Mouse (Mus musculus): Measurements from ENCODE around the gene Wipf3. TPM values are rescaled to one million over a fixed set of nuclear protein-coding genes. Genes with fewer than 3 reads are reported as not detected.

Gene Wipf3
- polyA plus RNA-seq, 1 experiment from 2014 or later, result 4.4 TPM

DNA sequence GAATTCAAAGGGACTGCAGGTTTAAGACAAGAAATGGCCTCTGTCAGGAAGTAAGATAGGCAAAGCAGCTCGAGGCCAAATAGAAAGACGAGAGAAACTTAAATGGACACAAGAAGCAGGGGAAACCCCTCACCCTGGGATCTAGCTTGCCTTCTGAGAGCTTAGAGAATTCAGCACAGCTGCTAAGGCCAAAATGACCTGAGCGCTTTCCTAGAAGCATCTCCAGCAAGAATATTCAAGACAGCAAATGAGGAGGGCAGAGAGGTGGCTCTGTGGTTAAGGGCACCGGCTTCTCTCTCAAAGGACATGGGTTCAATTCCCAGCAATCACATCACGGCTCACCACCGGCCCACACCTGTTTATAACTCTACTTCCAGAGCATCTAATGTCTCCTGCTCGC is 107.7 kb downstream of the Wipf3 start:
- H3K4me1 ChIP-seq, result peaks cover 31% of the 10 kb centered on the region
- no peak overlapping the region for H3K4me2 ChIP-seq
- H3K27ac ChIP-seq (replicated peaks), result no peak overlapping the region
- no peaks in the 10 kb centered on the region for H3K36me3 ChIP-seq
- no peak overlapping the region for H3K9ac ChIP-seq
- 74% methylated on average over 7 of the region's 7 CpGs for WGBS
- no peaks in the 10 kb centered on the region for H3K9me3 ChIP-seq
- no peaks in the 10 kb centered on the region for H3K27me3 ChIP-seq (replicated peaks)
- ATAC-seq (ENCODE audit: extremely low read depth, insufficient number of reproducible peaks, low FRiP score, low TSS enrichment), result no peak
- H3K4me3 ChIP-seq, result no peak overlapping the region

DNA sequence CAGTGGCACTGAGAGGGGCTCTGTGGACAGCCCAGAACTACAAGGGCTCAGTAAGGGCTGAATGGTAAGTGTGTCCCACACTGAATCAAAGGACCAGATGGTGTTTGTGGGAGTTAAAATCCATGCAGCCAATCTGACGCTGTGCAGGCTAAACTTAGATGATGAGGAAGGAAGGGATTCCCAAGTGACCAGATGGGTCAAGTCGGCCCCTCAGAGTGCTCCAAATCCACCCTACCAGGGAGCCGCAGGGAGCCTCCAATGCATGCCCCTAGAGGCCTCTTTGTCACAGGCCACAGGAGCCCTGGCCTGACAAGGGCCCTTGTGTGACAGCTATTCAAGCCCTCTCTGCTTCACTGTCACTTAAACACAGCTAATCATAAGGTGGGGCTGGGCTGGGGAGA is 109.4 kb downstream of the Wipf3 start:
- Histone ChIP-seq H3K9me3 (no peaks in the 10 kb centered on the region; the same call in 1 of the 2 replicates), H3K27me3 (replicated peaks) (no peaks in the 10 kb centered on the region)
- no peak for ATAC-seq (ENCODE audit: extremely low read depth, insufficient number of reproducible peaks, low FRiP score, low TSS enrichment)

GRCm38 (mm10) chr6:54539396-54539795 is 110.0 kb downstream of the Wipf3 start:
- WGBS, result 86% methylated on average over 7 of the region's 7 CpGs
- no peak overlapping the region for H3K4me3 ChIP-seq
- H3K9me3 ChIP-seq, result no peaks in the 10 kb centered on the region; the same call in 1 of the 2 replicates
- H3K27ac ChIP-seq (replicated peaks), result no peak overlapping the region
- no peak overlapping the region for H3K9ac ChIP-seq
- H3K36me3 ChIP-seq, result peaks cover 8% of the 10 kb centered on the region; the same call in 1 of the 2 replicates
- H3K27me3 ChIP-seq (replicated peaks), result no peaks in the 10 kb centered on the region
- peaks cover 35% of the 10 kb centered on the region for H3K4me1 ChIP-seq
- ATAC-seq (ENCODE audit: extremely low read depth, insufficient number of reproducible peaks, low FRiP score, low TSS enrichment), result no peak
- no peak overlapping the region for H3K4me2 ChIP-seq

More for the DNA sequence above, 109.4 kb downstream of the Wipf3 start:
- H3K36me3 ChIP-seq, result peaks cover 6% of the 10 kb centered on the region; the same call in 1 of the 2 replicates
- H3K27ac ChIP-seq (replicated peaks), result no peak overlapping the region
- 0 out of 2 replicates have a peak overlapping the region, but pooled peaks have one; percentile 51 for H3K9ac ChIP-seq
- H3K4me1 ChIP-seq, result peaks cover 35% of the 10 kb centered on the region
- H3K4me3 ChIP-seq, result no peak overlapping the region
- H3K4me2 ChIP-seq, result no peak overlapping the region
- WGBS, result 26% methylated on average over 3 of the region's 3 CpGs

DNA sequence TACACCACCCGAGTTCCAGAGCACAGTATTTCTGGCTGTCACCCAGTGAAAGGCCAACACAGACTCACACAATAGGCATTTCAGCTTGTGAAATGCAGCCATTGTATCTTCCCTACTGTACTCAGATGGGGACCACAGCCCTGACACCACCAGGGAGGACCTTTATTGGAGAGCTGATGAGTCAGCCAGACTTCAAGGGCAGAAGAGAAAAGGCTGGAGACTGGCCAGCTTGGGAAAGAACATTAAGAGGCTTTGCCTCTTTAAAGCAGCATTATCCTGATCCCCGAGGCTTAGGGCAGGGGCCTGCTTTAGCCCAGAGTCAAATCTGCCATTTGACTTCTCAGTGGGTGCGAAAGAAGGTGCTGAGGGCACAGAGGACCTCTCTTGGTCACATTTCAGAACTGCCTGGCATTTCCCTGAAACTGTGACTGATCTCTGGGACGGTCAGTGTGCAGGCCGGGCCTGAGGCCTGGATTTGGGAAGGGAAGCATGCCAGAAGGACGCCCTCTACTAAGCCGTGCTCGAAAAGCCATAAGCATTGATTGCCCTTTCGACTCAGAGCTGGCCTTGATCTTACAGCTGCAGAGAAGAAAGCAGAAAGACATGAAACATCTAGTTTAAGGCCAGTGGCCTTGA is 111.0 kb downstream of the Wipf3 start:
- Histone ChIP-seq H3K4me1 (peaks cover 35% of the 10 kb centered on the region), H3K4me3 (no peak overlapping the region), H3K4me2 (no peak overlapping the region), H3K9me3 (no peaks in the 10 kb centered on the region; the same call in 1 of the 2 replicates), H3K9ac (0 out of 2 replicates have a peak overlapping the region, but pooled peaks have one; percentile 33), H3K27ac (replicated peaks) (peak overlapping the region; percentile 78), H3K36me3 (peaks cover 8% of the 10 kb centered on the region; the same call in 1 of the 2 replicates), H3K27me3 (replicated peaks) (no peaks in the 10 kb centered on the region)
- ATAC-seq (ENCODE audit: extremely low read depth, insufficient number of reproducible peaks, low FRiP score, low TSS enrichment), result no peak
- WGBS, result 55% methylated on average over 9 of the region's 9 CpGs

GRCm38 (mm10) chr6:54542836-54543235 is 113.4 kb downstream of the Wipf3 start:
- WGBS, result 81% methylated on average over 7 of the region's 7 CpGs
- peaks cover 30% of the 10 kb centered on the region for H3K4me1 ChIP-seq
- no peak overlapping the region; the same call in 1 of the 2 replicates for H3K27ac ChIP-seq (replicated peaks)
- no peak overlapping the region for H3K4me3 ChIP-seq
- no peak for ATAC-seq (ENCODE audit: extremely low read depth, insufficient number of reproducible peaks, low FRiP score, low TSS enrichment)
- H3K9me3 ChIP-seq, result no peaks in the 10 kb centered on the region; the same call in 1 of the 2 replicates
- peaks cover 8% of the 10 kb centered on the region; the same call in 1 of the 2 replicates for H3K36me3 ChIP-seq
- no peak overlapping the region for H3K9ac ChIP-seq
- H3K4me2 ChIP-seq, result no peak overlapping the region
- no peaks in the 10 kb centered on the region for H3K27me3 ChIP-seq (replicated peaks)

GRCm38 (mm10) chr6:54543646-54544045 is 114.2 kb downstream of the Wipf3 start:
- no peak overlapping the region for H3K9ac ChIP-seq
- no peaks in the 10 kb centered on the region for H3K27me3 ChIP-seq (replicated peaks)
- peaks cover 36% of the 10 kb centered on the region for H3K4me1 ChIP-seq
- WGBS, result 67% methylated on average over 2 of the region's 2 CpGs
- H3K4me2 ChIP-seq, result no peak overlapping the region
- no peaks in the 10 kb centered on the region; the same call in 1 of the 2 replicates for H3K9me3 ChIP-seq
- ATAC-seq (ENCODE audit: extremely low read depth, insufficient number of reproducible peaks, low FRiP score, low TSS enrichment), result no peak
- H3K36me3 ChIP-seq, result peaks cover 8% of the 10 kb centered on the region; the same call in 1 of the 2 replicates
- H3K27ac ChIP-seq (replicated peaks), result no peak overlapping the region
- H3K4me3 ChIP-seq, result no peak overlapping the region

- Histone ChIP-seq H3K4me3 (no peak overlapping the region), H3K27ac (replicated peaks) (no peak overlapping the region), H3K9ac (no peak overlapping the region), H3K36me3 (peaks cover 5% of the 10 kb centered on the region; the same call in 1 of the 2 replicates), H3K9me3 (no peaks in the 10 kb centered on the region; the same call in 1 of the 2 replicates), H3K4me2 (peak overlapping the region; percentile 4; the same call in 1 of the 2 replicates), H3K27me3 (replicated peaks) (no peaks in the 10 kb centered on the region; the same call in 1 of the 2 replicates), H3K4me1 (peaks cover 37% of the 10 kb centered on the region)
- ATAC-seq (ENCODE audit: extremely low read depth, insufficient number of reproducible peaks, low FRiP score, low TSS enrichment), result no peak
- 54% methylated on average over 13 of the region's 13 CpGs for WGBS
Measured at GRCm38 (mm10) chr6:54548314-54549019, 119.1 kb downstream of the Wipf3 start.

- WGBS, result 57% methylated on average over 4 of the region's 4 CpGs
Measured at GRCm38 (mm10) chr6:54549311-54549710, 119.9 kb downstream of the Wipf3 start.

GRCm38 (mm10) chr6:54550801-54551323 is 121.5 kb downstream of the Wipf3 start:
- ATAC-seq (ENCODE audit: extremely low read depth, insufficient number of reproducible peaks, low FRiP score, low TSS enrichment), result no peak; the same call in 1 of the 2 replicates
- no peaks in the 10 kb centered on the region; the same call in 1 of the 2 replicates for H3K27me3 ChIP-seq (replicated peaks)
- WGBS, result 41% methylated on average over 7 of the region's 7 CpGs
- no peaks in the 10 kb centered on the region for H3K36me3 ChIP-seq
- no peak overlapping the region for H3K9ac ChIP-seq
- H3K4me1 ChIP-seq, result peaks cover 59% of the 10 kb centered on the region
- H3K27ac ChIP-seq (replicated peaks), result no peak overlapping the region
- no peak overlapping the region for H3K4me2 ChIP-seq
- no peak overlapping the region for H3K4me3 ChIP-seq
- no peaks in the 10 kb centered on the region for H3K9me3 ChIP-seq

More at GRCm38 (mm10) chr6:54549311-54549710, 119.9 kb downstream of the Wipf3 start:
- no peak for ATAC-seq (ENCODE audit: extremely low read depth, insufficient number of reproducible peaks, low FRiP score, low TSS enrichment)
- peaks cover 45% of the 10 kb centered on the region for H3K4me1 ChIP-seq
- H3K4me3 ChIP-seq, result no peak overlapping the region
- no peaks in the 10 kb centered on the region for H3K36me3 ChIP-seq
- no peak overlapping the region for H3K9ac ChIP-seq
- H3K27me3 ChIP-seq (replicated peaks), result no peaks in the 10 kb centered on the region; the same call in 1 of the 2 replicates
- H3K9me3 ChIP-seq, result no peaks in the 10 kb centered on the region
- no peak overlapping the region for H3K4me2 ChIP-seq
- H3K27ac ChIP-seq (replicated peaks), result no peak overlapping the region

- H3K4me1 ChIP-seq, result peaks cover 62% of the 10 kb centered on the region
- no peak overlapping the region for H3K9ac ChIP-seq
- no peaks in the 10 kb centered on the region; the same call in 1 of the 2 replicates for H3K27me3 ChIP-seq (replicated peaks)
- no peak overlapping the region for H3K4me2 ChIP-seq
- H3K4me3 ChIP-seq, result no peak overlapping the region
- WGBS, result 78% methylated on average over 9 of the region's 9 CpGs
- 0 out of 2 replicates have a peak, but pooled peaks cover 4% of the 10 kb centered on the region for H3K9me3 ChIP-seq
- no peaks in the 10 kb centered on the region for H3K36me3 ChIP-seq
- ATAC-seq (ENCODE audit: extremely low read depth, insufficient number of reproducible peaks, low FRiP score, low TSS enrichment), result no peak
- H3K27ac ChIP-seq (replicated peaks), result no peak overlapping the region
Measured at GRCm38 (mm10) chr6:54552721-54553413, 123.5 kb downstream of the Wipf3 start.

All from heart, embryonic 13.5 days (tissue).